Mouse (Mus musculus): Measurements from ENCODE around the gene Gm10401. TPM values are rescaled to one million over a fixed set of nuclear protein-coding genes. Genes with fewer than 3 reads are reported as not detected.

Gene Gm10401
- polyA plus RNA-seq (2015; fragmentation: Nextera tagmentation; extraction: Ambion mirVana): 24.9 and 30.2 TPM in 2 replicates

DNA sequence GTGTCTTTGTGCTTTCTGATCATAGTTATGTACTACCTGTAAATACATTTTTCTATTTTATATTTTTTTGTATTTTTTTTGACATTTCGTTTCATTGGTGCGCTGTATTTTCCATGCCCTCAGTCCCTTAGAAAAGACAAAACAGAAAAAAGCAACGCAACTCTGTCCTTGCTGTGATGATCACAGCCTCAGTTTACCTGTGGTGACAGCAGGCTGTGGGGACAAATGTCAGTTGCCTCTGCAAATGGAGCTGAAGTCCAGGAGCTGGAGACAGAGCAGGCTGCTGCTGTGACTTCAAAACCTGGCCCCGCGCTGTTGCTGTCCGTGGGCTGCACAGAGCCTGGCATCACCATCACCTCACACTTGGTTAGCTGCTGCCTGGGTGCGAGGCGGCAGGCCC lies at the start of gene Gm10401:
TSS of gene Gm10401 (minus strand) at position 101 of the 400 bp plus-strand sequence.
- 97% methylated on average over 8 of the region's 8 CpGs for WGBS
- no peak within 1 kb of the TSS for H3K4me2 ChIP-seq (replicated peaks)
- H3K36me3 ChIP-seq: peaks cover 41% of the 10 kb centered on the region
- H3K27ac ChIP-seq: no peak within 1 kb of the TSS
- H3K9me3 ChIP-seq: no peaks in the 10 kb centered on the region
- no peaks in the 10 kb centered on the region for H3K4me1 ChIP-seq (replicated peaks)
- no peak within 1 kb of the TSS for H3K9ac ChIP-seq
- no peak for ATAC-seq
- no peaks in the 10 kb centered on the region for H3K27me3 ChIP-seq (replicated peaks)
- H3K4me3 ChIP-seq (replicated peaks): no peak within 1 kb of the TSS

DNA sequence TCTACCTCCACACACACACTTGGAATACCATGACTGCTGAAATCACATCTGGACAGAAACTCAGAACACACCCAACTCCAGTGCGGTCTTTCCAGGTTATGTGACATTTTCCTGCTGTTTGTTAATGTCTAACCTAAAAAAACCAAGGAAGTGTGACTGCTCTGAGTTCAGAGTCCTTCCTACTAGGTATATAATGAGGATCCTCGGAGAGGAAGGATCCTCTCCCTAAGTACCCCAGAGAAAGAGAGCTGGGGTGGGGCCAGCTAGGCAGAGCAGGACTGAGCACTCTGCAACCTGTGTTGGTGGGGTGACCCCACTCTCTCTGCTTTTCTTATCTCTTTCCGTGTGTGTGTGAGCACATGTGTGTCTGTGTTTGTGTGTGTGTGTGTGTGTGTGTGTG lies 49.3 kb upstream of the Gm10401 start:
- peaks cover 4% of the 10 kb centered on the region; the same call in 1 of the 2 replicates for H3K4me1 ChIP-seq (replicated peaks)
- no peaks in the 10 kb centered on the region for H3K9me3 ChIP-seq
- H3K27me3 ChIP-seq (replicated peaks): no peaks in the 10 kb centered on the region
- no peak overlapping the region for H3K4me2 ChIP-seq (replicated peaks)
- 67% methylated on average over 3 of the region's 3 CpGs for WGBS
- H3K4me3 ChIP-seq (replicated peaks): no peak overlapping the region
- ATAC-seq: peak; percentile 46; the same call in 1 of the 2 replicates
- H3K9ac ChIP-seq: no peak overlapping the region
- H3K36me3 ChIP-seq: peaks cover 45% of the 10 kb centered on the region
- H3K27ac ChIP-seq: no peak overlapping the region

DNA sequence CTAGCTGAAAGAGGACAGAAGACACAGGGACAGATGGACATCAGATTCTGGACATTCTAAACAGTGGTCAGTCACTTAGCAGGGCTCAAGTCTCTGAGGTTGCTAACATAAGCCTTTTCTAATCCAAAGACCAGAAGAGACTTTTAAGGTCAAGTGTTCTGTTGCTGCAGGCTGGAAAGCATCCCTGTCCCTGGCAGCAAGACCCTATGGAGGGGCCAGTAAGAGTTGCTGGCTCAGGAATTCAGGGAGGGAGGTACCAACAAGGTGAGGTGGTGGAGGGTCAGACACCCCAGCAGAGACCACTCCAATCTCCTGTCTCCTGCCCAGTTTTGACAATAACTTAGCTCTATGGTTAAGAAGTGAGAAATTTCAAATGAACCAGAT lies 48.6 kb upstream of the Gm10401 start:
- Histone ChIP-seq H3K9me3 (no peaks in the 10 kb centered on the region), H3K4me3 (replicated peaks) (no peak overlapping the region), H3K9ac (no peak overlapping the region), H3K36me3 (peaks cover 45% of the 10 kb centered on the region), H3K4me1 (replicated peaks) (no peaks in the 10 kb centered on the region; the same call in 1 of the 2 replicates), H3K27me3 (replicated peaks) (no peaks in the 10 kb centered on the region), H3K27ac (no peak overlapping the region), H3K4me2 (replicated peaks) (no peak overlapping the region)
- ATAC-seq: no peak

DNA sequence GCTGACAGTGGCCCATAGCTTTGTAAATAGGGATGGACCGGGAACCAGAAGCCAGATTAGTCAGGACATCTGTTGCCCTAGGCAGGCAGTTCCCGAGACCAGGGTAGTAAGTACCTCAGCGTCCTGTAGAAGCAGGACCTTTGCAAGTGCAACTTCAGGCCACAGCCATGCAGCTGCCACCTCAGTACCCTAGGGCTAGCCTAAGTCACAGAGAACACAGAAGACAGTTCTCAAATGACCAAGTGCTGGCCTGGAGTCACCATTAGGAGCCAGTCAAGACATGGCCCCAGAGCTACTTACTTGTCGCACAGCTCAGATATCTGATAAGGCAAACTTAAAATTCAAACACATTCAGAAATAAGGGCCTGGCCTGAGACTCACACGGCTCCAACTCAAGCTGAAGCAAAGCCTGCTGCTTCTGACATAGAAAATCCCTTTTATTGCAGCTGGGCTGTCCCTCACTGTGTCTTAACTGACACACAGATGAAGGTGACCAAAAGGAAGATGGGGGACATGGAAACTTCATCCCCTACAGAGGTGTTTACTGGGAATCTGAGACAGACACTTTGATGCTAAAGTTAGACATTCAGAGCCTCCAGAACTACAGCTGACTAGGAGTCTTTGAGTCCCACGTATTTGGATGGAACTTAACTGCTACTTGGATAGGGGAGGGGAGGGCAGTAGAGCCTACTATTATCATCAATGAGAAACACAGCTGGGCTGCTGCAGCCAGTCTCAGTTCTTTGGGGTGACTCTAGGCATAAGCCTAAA lies 48.1 kb upstream of the Gm10401 start:
- WGBS: 83% methylated on average over 6 of the region's 6 CpGs
- no peak for ATAC-seq
- Histone ChIP-seq H3K4me3 (replicated peaks) (no peak overlapping the region), H3K4me1 (replicated peaks) (no peaks in the 10 kb centered on the region; the same call in 1 of the 2 replicates), H3K27ac (no peak overlapping the region), H3K9ac (no peak overlapping the region), H3K27me3 (replicated peaks) (no peaks in the 10 kb centered on the region), H3K36me3 (peaks cover 44% of the 10 kb centered on the region), H3K9me3 (no peaks in the 10 kb centered on the region), H3K4me2 (replicated peaks) (no peak overlapping the region)

DNA sequence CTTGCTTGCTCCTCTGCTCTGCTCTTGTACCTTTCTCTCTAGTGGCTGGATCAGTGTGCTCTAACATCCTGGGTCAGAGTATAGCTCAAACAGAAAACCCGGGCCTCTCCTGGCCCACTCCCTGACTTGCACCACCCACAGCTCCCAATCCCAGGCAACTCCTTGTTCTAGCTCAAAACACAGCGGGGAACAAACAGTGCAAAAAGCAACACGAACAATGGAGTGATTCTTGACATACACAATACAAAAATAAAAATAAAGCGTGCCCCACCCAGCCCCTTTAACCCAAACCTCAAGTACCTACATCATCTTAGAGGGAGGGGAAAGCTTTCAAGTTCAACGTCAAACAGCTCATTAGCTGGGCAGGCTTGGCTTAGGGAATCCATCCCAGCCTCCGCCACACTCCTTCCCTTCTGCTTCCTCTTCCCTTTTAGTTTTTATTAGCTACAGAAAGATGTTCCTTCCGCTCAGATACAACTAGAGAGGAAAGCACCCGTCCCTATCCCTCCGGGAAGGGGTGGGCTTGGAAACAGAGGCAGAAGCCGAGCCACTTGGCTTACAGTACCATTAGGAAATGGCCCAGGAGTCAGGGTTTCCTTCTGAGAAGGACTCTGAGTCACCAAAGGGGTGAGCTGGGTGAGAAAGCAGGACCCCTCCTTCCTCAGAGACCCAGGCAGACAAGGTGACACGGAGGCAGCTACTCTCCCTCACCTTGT lies 47.3 kb upstream of the Gm10401 start:
- 78% methylated on average over 11 of the region's 11 CpGs for WGBS
- Histone ChIP-seq H3K27me3 (replicated peaks) (no peaks in the 10 kb centered on the region), H3K4me1 (replicated peaks) (no peaks in the 10 kb centered on the region; the same call in 1 of the 2 replicates), H3K4me2 (replicated peaks) (no peak overlapping the region), H3K36me3 (peaks cover 37% of the 10 kb centered on the region), H3K9me3 (no peaks in the 10 kb centered on the region), H3K27ac (no peak overlapping the region), H3K4me3 (replicated peaks) (no peak overlapping the region), H3K9ac (no peak overlapping the region)
- no peak for ATAC-seq

DNA sequence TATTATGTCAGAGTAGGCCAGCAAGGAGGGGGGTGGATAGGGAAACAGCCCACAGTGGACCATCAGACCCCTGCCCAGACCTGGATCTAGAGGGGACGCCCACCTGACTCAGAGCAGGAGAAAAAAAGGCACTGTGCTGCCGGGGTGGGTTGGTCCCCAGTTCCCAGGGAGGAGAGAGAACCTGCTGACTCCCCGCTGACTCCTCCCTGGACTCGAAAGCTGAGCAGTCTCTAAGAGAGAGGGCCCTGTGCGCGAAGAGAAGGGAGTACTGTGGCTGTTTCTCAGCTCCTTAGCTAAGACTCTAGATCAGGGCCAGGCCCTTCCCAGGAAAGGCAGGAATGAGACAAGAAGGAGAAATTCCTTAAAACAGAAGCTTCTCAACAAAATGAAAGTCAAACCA lies 46.4 kb upstream of the Gm10401 start:
- no peaks in the 10 kb centered on the region for H3K27me3 ChIP-seq (replicated peaks)
- H3K36me3 ChIP-seq: peaks cover 28% of the 10 kb centered on the region
- no peak overlapping the region for H3K4me2 ChIP-seq (replicated peaks)
- H3K4me3 ChIP-seq (replicated peaks): no peak overlapping the region
- no peaks in the 10 kb centered on the region for H3K4me1 ChIP-seq (replicated peaks)
- no peak overlapping the region for H3K27ac ChIP-seq
- no peak for ATAC-seq
- no peak overlapping the region for H3K9ac ChIP-seq
- no peaks in the 10 kb centered on the region for H3K9me3 ChIP-seq
- WGBS: 69% methylated on average over 6 of the region's 6 CpGs

DNA sequence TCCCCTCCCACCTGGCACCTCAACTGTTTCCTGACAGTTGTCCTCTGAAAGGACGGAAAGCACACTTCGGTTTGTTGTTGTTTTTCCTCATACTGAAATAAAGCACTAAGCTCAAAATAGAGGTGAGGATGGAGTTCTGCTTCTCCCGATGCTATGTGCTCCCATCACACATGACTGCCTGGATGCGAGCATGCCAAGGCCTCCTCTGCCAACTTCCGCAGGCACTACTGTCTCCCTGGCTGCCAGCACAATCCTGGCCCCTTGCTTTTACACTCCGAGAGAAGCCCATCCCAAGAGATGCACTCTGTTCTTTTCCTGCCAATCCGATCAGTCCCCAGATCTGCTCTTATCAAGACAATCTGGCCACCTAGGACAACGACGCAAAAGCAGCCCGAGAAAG lies 45.5 kb upstream of the Gm10401 start:
- 81% methylated on average over 10 of the region's 10 CpGs for WGBS
- Histone ChIP-seq H3K36me3 (peaks cover 23% of the 10 kb centered on the region), H3K9ac (no peak overlapping the region)

DNA sequence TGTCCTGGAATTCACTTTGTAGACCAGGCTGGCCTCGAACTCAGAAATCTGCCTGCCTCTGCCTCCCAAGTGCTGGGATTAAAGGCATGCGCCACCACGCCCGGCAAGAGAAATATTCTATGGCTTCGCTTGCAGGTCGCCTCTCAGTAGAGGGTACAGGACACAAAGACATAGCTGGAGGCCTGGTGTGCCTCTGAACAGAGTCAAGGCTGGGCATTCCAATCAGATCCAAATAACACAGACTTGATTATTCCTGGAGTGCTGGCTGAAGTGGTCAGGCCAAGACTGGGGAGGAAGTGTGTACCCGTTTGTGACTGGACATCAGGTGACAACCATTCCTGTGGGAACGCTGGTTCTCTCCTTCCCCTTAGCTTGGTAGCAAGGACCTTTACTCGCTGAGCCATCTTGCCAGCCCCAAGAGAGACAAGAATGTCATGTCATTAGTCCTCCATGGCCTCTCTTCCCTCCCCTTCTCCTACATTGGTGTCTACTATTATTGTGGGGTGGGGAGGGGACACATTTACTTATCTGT lies 44.1 kb upstream of the Gm10401 start:
- WGBS: 90% methylated on average over 9 of the region's 9 CpGs
- Histone ChIP-seq H3K4me2 (replicated peaks) (no peak overlapping the region), H3K4me1 (replicated peaks) (no peaks in the 10 kb centered on the region), H3K27ac (no peak overlapping the region), H3K36me3 (peaks cover 13% of the 10 kb centered on the region), H3K9me3 (no peaks in the 10 kb centered on the region), H3K4me3 (replicated peaks) (no peak overlapping the region), H3K27me3 (replicated peaks) (no peaks in the 10 kb centered on the region), H3K9ac (no peak overlapping the region)
- no peak for ATAC-seq

More for the DNA sequence above, 45.5 kb upstream of the Gm10401 start:
- no peaks in the 10 kb centered on the region for H3K4me1 ChIP-seq (replicated peaks)
- H3K27me3 ChIP-seq (replicated peaks): no peaks in the 10 kb centered on the region
- H3K27ac ChIP-seq: no peak overlapping the region
- no peak overlapping the region for H3K4me2 ChIP-seq (replicated peaks)
- no peak overlapping the region for H3K4me3 ChIP-seq (replicated peaks)
- no peaks in the 10 kb centered on the region for H3K9me3 ChIP-seq
- no peak for ATAC-seq

DNA sequence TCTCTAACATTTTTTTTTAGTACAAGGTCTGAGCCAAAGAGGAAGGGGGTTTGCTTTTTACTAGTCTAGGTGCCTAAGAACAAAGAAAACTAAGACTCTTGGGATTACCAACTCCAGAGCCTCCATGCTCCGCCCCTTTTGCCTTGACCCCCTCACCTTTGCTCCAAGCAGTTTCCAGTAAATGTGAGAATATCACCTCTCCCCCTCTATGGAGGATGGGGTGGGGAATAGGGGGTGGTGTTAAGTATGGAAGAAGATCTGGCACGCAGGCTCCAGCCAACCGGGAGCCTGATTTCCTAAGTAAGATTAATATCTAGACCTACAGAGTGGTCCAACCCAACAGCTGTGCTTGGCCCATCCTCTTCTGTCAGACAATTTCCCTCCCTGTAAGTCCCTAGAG lies 42.6 kb upstream of the Gm10401 start:
- no peak overlapping the region for H3K4me3 ChIP-seq (replicated peaks)
- H3K4me2 ChIP-seq (replicated peaks): no peak overlapping the region
- H3K27me3 ChIP-seq (replicated peaks): no peaks in the 10 kb centered on the region
- H3K9ac ChIP-seq: no peak overlapping the region
- WGBS: 43% methylated on average over 3 of the region's 3 CpGs
- H3K36me3 ChIP-seq: peaks cover 6% of the 10 kb centered on the region; the same call in 1 of the 2 replicates
- no peak; the same call in 1 of the 2 replicates for ATAC-seq
- H3K27ac ChIP-seq: no peak overlapping the region
- H3K4me1 ChIP-seq (replicated peaks): no peaks in the 10 kb centered on the region
- no peaks in the 10 kb centered on the region for H3K9me3 ChIP-seq

DNA sequence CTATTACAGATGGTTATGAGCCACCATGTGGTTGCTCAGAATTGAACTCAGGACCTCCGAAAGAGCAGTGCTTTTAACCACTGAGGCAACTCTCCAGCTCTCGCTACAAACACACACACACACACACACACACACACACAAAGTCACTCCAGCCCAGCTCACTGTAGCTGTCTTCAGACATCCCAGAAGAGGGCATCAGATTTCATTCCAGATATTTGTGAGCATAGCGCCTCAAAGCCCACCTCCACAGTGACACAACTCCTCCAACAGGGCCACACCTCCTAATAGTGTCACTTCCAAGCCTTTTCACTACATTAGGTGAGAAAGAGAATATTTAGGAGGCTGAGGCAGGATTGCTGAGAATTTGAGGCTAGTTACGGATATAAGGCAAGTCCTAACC lies 41.0 kb upstream of the Gm10401 start:
- Histone ChIP-seq H3K4me3 (replicated peaks) (no peak overlapping the region), H3K4me2 (replicated peaks) (no peak overlapping the region), H3K27ac (no peak overlapping the region), H3K36me3 (no peaks in the 10 kb centered on the region), H3K27me3 (replicated peaks) (no peaks in the 10 kb centered on the region), H3K9me3 (no peaks in the 10 kb centered on the region), H3K4me1 (replicated peaks) (no peaks in the 10 kb centered on the region), H3K9ac (no peak overlapping the region)
- WGBS: 58% methylated on average over 4 of the region's 4 CpGs
- ATAC-seq: no peak

DNA sequence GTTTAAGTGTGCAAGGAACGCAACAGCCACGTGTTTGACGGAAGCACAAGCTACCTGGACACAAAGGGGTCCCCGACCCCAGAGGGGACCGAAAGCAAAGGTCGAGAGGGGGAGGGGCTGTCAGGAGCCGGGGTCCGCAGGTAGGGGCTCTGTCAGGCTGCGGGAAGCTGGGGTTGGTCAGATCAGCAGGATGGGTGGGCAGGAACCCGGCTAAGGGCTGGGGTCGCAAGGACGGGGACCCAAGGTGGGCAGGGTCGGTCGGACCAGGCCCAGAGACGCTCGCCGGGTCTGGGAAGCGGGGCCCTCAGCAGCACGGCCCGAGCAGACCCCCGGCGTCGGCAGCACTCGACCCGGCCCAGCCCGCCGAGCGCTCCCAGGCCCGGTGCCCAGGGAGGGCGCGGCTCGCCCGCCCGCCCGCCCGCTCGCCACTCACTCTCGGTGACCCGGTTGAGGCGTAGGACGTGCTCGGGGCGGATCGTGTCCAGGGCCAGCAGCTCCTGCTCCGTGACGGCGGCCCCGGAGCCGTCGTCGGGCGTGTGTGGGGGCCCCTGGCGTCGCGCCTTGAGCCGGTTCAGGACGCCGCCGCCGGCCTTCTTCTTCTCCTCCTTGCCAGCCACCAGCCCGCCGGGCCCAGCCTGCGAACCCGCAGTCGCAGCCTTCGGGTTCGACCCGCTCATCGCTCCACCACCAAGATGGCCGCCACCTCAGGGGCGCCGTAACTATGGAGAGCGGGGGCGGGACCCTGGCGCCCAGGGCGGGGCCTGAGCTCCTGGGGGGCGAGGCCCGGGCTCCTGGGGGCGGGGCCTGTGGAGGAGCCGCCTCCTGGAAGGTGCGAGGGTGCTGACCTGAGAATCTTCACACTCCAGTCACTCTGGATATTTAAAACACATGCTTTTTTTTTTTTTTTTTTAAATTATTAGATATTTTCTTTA lies 36.4 kb upstream of the Gm10401 start, which contains the start of gene Unc119b:
TSS of gene Unc119b (minus strand) at position 742 of the 932 bp plus-strand sequence.
- Histone ChIP-seq H3K27ac (0 out of 2 replicates have a peak within 1 kb of the TSS, but pooled peaks have one; percentile 24), H3K4me3 (replicated peaks) (peak within 1 kb of the TSS; percentile 77), H3K9ac (peak within 1 kb of the TSS; percentile 81), H3K4me1 (replicated peaks) (peaks cover 4% of the 10 kb centered on the region; the same call in 1 of the 2 replicates), H3K36me3 (no peaks in the 10 kb centered on the region), H3K27me3 (replicated peaks) (no peaks in the 10 kb centered on the region), H3K9me3 (no peaks in the 10 kb centered on the region), H3K4me2 (replicated peaks) (peak within 1 kb of the TSS; percentile 95)
- WGBS: under 1% methylated on average over 80 of the region's 81 CpGs
- ATAC-seq: peak; percentile 98

All from intestine, embryonic 15.5 days (tissue).